Mouse (Mus musculus) lung, embryonic 14.5 days (tissue): ENCODE data around the gene Entpd2. TPM values are rescaled to one million over a fixed set of nuclear protein-coding genes. Genes with fewer than 3 reads are reported as not detected.

Experiments used
- ATAC-seq: fragments of 200-750 bp; cut with Nextera tagmentation; 2 replicates; pipeline ENCODE4 v1.8.0; 2017; ENCODE audit warnings: mild to moderate bottlenecking, moderate TSS enrichment, moderate library complexity; ENCODE audit not compliant: insufficient read depth
- DNase-seq: peaks from one replicate; pipeline ENCODE4 v3.0.0-alpha.2; 2015
- H3K27ac ChIP-seq: fragments of 300-500 bp; sonication (generic); 2 replicates; pipeline ENCODE4 v1.5.1; 2014; ENCODE audit warnings: low read depth, mild to moderate bottlenecking, moderate library complexity
- H3K27me3 ChIP-seq: fragments of 300-500 bp; sonication (generic); 2 replicates; pipeline ENCODE4 v1.6.1; 2014; ENCODE audit warnings: low read length, control low read depth; ENCODE audit not compliant: insufficient read depth
- H3K36me3 ChIP-seq: fragments of 300-500 bp; sonication (generic); 2 replicates; pipeline ENCODE4 v1.6.1; 2014; ENCODE audit warnings: control low read depth; ENCODE audit not compliant: insufficient read depth
- H3K4me1 ChIP-seq: fragments of 300-500 bp; sonication (generic); 2 replicates; pipeline ENCODE4 v1.6.1; 2014; ENCODE audit warnings: antibody characterized with exemption, control low read depth; ENCODE audit not compliant: insufficient read depth
- H3K4me2 ChIP-seq: fragments of 300-500 bp; sonication (generic); 2 replicates; pipeline ENCODE4 v1.6.1; 2014; ENCODE audit warnings: mild to moderate bottlenecking
- H3K4me3 ChIP-seq: fragments of 300-500 bp; sonication (generic); 2 replicates; pipeline ENCODE4 v1.5.1; 2014; ENCODE audit warnings: low read depth, low read length
- H3K9ac ChIP-seq: fragments of 300-500 bp; sonication (generic); 2 replicates; pipeline ENCODE4 v1.6.1; 2014
- H3K9me3 ChIP-seq: fragments of 300-500 bp; sonication (generic); 2 replicates; pipeline ENCODE4 v1.6.1; 2016; ENCODE audit warnings: low read depth, low read length, control low read depth
- CTCF ChIP-seq: IDR thresholded peaks from 2 replicates; pipeline ENCODE4 v1.5.1; 2016; ENCODE audit warnings: antibody characterized with exemption, low read depth
- WGBS: fragments of 180-500 bp; shearing (Covaris S2); extraction: QIAGEN DNeasy Blood & Tissue Kit; methylation state at CpG from one replicate; pipeline ENCODE4 v1.1.7; 2014; 5-methylcytosine and 5-hydroxymethylcytosine counted together
- polyA plus RNA-seq: library from polyadenylated mRNA; unstranded; fragments of >200 nt; fragmentation: Nextera tagmentation; extraction: Ambion mirVana; gene quantifications from 2 replicates; pipeline ENCODE4 v1.2.1, GENCODE M21; 2014

The Entpd2 gene
- polyA plus RNA-seq, 1 experiment from 2014 or later: 0.92 TPM

- Histone ChIP-seq H3K36me3 (no peaks in the 10 kb centered on the region), H3K9me3 (no peaks in the 10 kb centered on the region), H3K4me1 (no peaks in the 10 kb centered on the region), H3K9ac (no peak overlapping the region), H3K4me2 (peak overlapping the region; percentile 97), H3K27ac (no peak overlapping the region), H3K27me3 (peaks cover 38% of the 10 kb centered on the region), H3K4me3 (no peak overlapping the region)
- WGBS: 61% methylated on average over 5 of the region's 5 CpGs
- no peak for TF ChIP-seq CTCF
- ATAC-seq (no peak), DNase-seq (no peak)
These were observed 33.9 kb downstream of the Entpd2 start for GRCm38 (mm10) chr2:25429435-25430180.

GRCm38 (mm10) chr2:25430395-25431233 is 34.9 kb downstream of the Entpd2 start:
- H3K27ac ChIP-seq: no peak overlapping the region
- 67% methylated on average over 17 of the region's 17 CpGs for WGBS
- DNase-seq: no peak
- TF ChIP-seq CTCF: no peak
- H3K4me3 ChIP-seq: no peak overlapping the region
- no peaks in the 10 kb centered on the region for H3K36me3 ChIP-seq
- ATAC-seq: no peak
- no peak overlapping the region for H3K4me2 ChIP-seq
- no peaks in the 10 kb centered on the region for H3K4me1 ChIP-seq
- no peak overlapping the region for H3K9ac ChIP-seq
- peaks cover 28% of the 10 kb centered on the region for H3K27me3 ChIP-seq
- no peaks in the 10 kb centered on the region for H3K9me3 ChIP-seq

- TF ChIP-seq CTCF: no peak
These were observed 35.7 kb downstream of the Entpd2 start for GRCm38 (mm10) chr2:25431308-25431855.

GRCm38 (mm10) chr2:25432326-25433098 is 36.8 kb downstream of the Entpd2 start:
- 66% methylated on average over 11 of the region's 11 CpGs for WGBS
- H3K9ac ChIP-seq: no peak overlapping the region

More at GRCm38 (mm10) chr2:25431308-25431855, 35.7 kb downstream of the Entpd2 start:
- peaks cover 20% of the 10 kb centered on the region for H3K27me3 ChIP-seq
- no peaks in the 10 kb centered on the region for H3K4me1 ChIP-seq
- H3K4me2 ChIP-seq: no peak overlapping the region
- no peaks in the 10 kb centered on the region for H3K36me3 ChIP-seq
- H3K9me3 ChIP-seq: no peaks in the 10 kb centered on the region
- no peak overlapping the region for H3K4me3 ChIP-seq
- no peak overlapping the region for H3K9ac ChIP-seq
- ATAC-seq: no peak
- WGBS: 74% methylated on average over 6 of the region's 6 CpGs
- no peak for DNase-seq
- H3K27ac ChIP-seq: no peak overlapping the region

GRCm38 (mm10) chr2:25433101-25433500 is 37.4 kb downstream of the Entpd2 start:
- Histone ChIP-seq H3K27me3 (peaks cover 16% of the 10 kb centered on the region), H3K9me3 (no peaks in the 10 kb centered on the region), H3K4me2 (no peak overlapping the region), H3K4me3 (no peak overlapping the region), H3K4me1 (no peaks in the 10 kb centered on the region), H3K9ac (no peak overlapping the region), H3K36me3 (no peaks in the 10 kb centered on the region), H3K27ac (no peak overlapping the region)
- 84% methylated on average over 17 of the region's 17 CpGs for WGBS
- TF ChIP-seq CTCF: no peak
- DNase-seq: no peak
- ATAC-seq: no peak

More at GRCm38 (mm10) chr2:25432326-25433098, 36.8 kb downstream of the Entpd2 start:
- Histone ChIP-seq H3K4me2 (no peak overlapping the region), H3K27me3 (peaks cover 16% of the 10 kb centered on the region), H3K27ac (no peak overlapping the region), H3K4me3 (no peak overlapping the region), H3K4me1 (no peaks in the 10 kb centered on the region), H3K9me3 (no peaks in the 10 kb centered on the region), H3K36me3 (no peaks in the 10 kb centered on the region)
- DNase-seq (no peak), ATAC-seq (no peak)
- TF ChIP-seq CTCF: no peak

- no peak for DNase-seq
- Histone ChIP-seq H3K4me3 (no peak overlapping the region), H3K27me3 (peaks cover 10% of the 10 kb centered on the region), H3K27ac (no peak overlapping the region), H3K36me3 (no peaks in the 10 kb centered on the region), H3K9ac (no peak overlapping the region), H3K9me3 (no peaks in the 10 kb centered on the region), H3K4me2 (no peak overlapping the region), H3K4me1 (no peaks in the 10 kb centered on the region)
- WGBS: 81% methylated on average over 8 of the region's 8 CpGs
- no peak for TF ChIP-seq CTCF
- ATAC-seq: no peak
These were observed 38.6 kb downstream of the Entpd2 start for GRCm38 (mm10) chr2:25434292-25434691.
